Mouse (Mus musculus) liver, postnatal 0 days (tissue): ENCODE measurements around the gene Kat6b.

Experiments used
- CTCF ChIP-seq: sonication (generic); IDR thresholded peaks from 2 replicates; pipeline ENCODE4 v1.5.1; 2016; ENCODE audit warnings: antibody characterized with exemption, low read depth
- EP300 ChIP-seq: IDR thresholded peaks from 2 replicates; pipeline ENCODE4 v1.6.1; 2016; ENCODE audit warnings: antibody characterized with exemption, low read depth, mild to moderate bottlenecking

- no peak for TF ChIP-seq CTCF
- no peak for TF ChIP-seq EP300
These were observed 71.7 kb downstream of the Kat6b start for GRCm38 (mm10) chr14:21552958-21553357.
